Mouse (Mus musculus) lung, adult 2 months (tissue): Measurements from ENCODE around the gene Kat7. TPM values are rescaled to one million over a fixed set of nuclear protein-coding genes. Genes with fewer than 3 reads are reported as not detected.

Source experiments
- DNase-seq: peaks from one replicate; pipeline ENCODE4 v3.0.0; 2022
- H3K4me1 ChIP-seq: fragments of 200-500 bp; 2 replicates; pipeline ENCODE4 v1.6.1; 2011; ENCODE audit warnings: low read length; ENCODE audit not compliant: control insufficient read depth, insufficient read depth
- H3K4me3 ChIP-seq: fragments of 200-500 bp; replicated peaks from 2 replicates; pipeline ENCODE3; 2011; ENCODE audit warnings: low read depth, mild to moderate bottlenecking, control low read depth, low read length; ENCODE audit errors: extremely low read depth
- CTCF ChIP-seq: fragments of 200-500 bp; IDR thresholded peaks from 2 replicates; pipeline ENCODE4 v1.5.1; 2011; ENCODE audit warnings: mild to moderate bottlenecking, low read length, control low read depth; ENCODE audit not compliant: insufficient read depth
- POLR2A ChIP-seq: fragments of 200-500 bp; IDR thresholded peaks from 2 replicates; pipeline ENCODE4 v1.6.1; 2011; ENCODE audit warnings: low read depth, mild to moderate bottlenecking, control low read depth, low read length, borderline replicate concordance; ENCODE audit errors: extremely low read depth
- WGBS: fragments of 180-500 bp; shearing (Covaris S2); methylation state at CpG from one replicate; pipeline ENCODE4 v1.1.7; 2018; 5-methylcytosine and 5-hydroxymethylcytosine counted together
- polyA plus RNA-seq: library from polyadenylated mRNA; depleted of rRNA; stranded (reverse); fragments of >200 nt; gene quantifications from 2 replicates; pipeline ENCODE4 v1.2.3, GENCODE M21; 2012

Kat7 gene
- polyA plus RNA-seq, 1 experiment = 37.2 TPM

DNA sequence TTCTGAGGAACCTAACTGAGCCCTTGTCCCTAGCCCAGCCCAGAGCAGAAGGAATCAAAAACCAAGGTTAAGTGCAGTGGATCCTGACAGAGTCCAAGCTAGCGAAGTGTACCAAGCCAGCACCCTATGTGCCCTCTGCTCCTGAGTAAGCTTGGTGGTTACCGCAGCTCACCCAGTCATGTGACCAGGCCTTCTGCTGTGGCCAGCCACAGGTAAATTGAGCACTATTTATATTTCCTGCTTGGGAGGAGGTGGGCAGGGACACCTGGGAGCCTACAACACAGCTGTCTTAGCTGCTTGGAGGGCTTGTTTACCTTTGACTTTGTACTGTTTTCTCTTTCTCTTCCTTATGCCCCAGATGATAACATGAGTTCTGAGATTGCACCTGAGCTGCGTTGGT, 40.9 kb upstream of the Kat7 start:
- peaks cover 14% of the 10 kb centered on the region; the same call in 1 of the 2 replicates for H3K4me1 ChIP-seq
- TF ChIP-seq CTCF = no peak
- TF ChIP-seq POLR2A = no peak
- WGBS = 61% methylated on average over 3 of the region's 3 CpGs
- no peak overlapping the region for H3K4me3 ChIP-seq
- DNase-seq = no peak

DNA sequence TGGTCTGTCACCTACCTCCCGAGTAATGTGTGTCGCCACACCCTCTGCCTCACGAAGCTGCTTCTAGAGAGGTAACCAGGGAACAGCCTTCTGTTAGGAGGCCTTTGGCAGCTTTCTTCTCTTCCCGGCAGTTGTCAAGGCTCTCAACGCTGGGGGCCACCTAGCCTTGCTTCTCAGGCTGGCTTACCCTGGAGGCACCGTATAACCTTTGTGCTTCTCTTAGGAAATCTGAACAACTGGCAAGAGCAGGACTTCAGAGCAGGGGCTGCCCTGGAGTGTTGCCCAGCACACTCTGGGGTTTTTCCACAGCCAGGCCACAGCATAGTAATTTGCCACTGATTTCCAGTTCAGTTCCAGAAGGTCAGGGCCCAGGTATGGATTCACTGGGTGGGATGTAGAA, 40.2 kb upstream of the Kat7 start:
- WGBS = 54% methylated on average over 6 of the region's 6 CpGs
- no peak overlapping the region for H3K4me3 ChIP-seq
- TF ChIP-seq POLR2A (no peak), CTCF (no peak)

DNA sequence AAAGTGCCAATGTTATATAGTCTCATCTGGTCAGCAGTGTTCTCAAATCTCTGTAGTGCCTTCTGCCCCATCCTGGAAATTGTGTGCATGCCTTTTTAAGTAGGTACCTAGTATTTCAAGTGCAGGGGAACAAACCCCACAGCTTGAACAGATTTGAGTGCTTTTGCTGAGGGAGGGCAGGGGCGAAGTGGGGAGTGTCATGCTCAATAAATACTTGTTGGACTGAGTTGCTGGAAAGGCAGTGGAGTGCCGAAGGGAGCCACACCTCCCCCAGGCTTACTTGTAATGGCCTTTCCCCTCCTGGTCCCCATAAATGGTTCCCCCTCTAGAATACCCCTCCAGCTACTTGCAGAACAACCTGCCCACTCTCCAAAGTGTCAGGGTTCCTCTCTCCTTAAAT, 34.1 kb upstream of the Kat7 start:
- DNase-seq = no peak
- H3K4me1 ChIP-seq = peaks cover 7% of the 10 kb centered on the region
- TF ChIP-seq CTCF (no peak), POLR2A (no peak)
- H3K4me3 ChIP-seq = no peak overlapping the region
- 50% methylated on average over 2 of the region's 2 CpGs for WGBS

More for the DNA sequence above, 40.2 kb upstream of the Kat7 start:
- DNase-seq = no peak
- H3K4me1 ChIP-seq = peaks cover 12% of the 10 kb centered on the region; the same call in 1 of the 2 replicates

DNA sequence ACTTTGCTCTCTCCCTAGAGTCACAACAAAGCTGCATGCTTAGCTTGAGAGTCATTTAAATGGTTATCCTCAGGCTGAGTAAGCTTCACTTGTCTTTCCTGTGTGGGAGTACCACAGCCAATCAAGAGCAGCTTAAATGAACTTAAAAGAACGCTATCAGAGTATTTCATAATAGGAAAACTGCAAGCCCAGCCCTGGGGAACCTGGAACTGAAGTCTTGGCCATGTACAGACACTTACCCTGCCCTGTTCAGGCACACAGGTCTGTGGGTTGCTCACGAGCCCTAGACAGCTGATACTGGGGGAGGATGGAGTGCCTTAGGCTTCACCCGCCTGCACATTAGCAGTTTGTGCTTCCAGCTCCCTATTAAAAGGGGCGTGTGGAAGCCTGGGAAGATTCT, 33.1 kb upstream of the Kat7 start:
- Histone ChIP-seq H3K4me1 (peaks cover 13% of the 10 kb centered on the region), H3K4me3 (no peak overlapping the region)
- no peak for TF ChIP-seq POLR2A
- TF ChIP-seq CTCF = no peak
- DNase-seq = no peak
- WGBS = 42% methylated on average over 4 of the region's 4 CpGs

- WGBS = 46% methylated on average over 5 of the region's 5 CpGs
- no peak overlapping the region for H3K4me3 ChIP-seq
These were observed 30.6 kb upstream of the Kat7 start for GRCm38 (mm10) chr11:95340664-95341063.

GRCm38 (mm10) chr11:95340259-95340658, 30.2 kb upstream of the Kat7 start:
- Histone ChIP-seq H3K4me1 (peaks cover 13% of the 10 kb centered on the region), H3K4me3 (no peak overlapping the region)
- whole genome bisulfite sequencing = 72% methylated on average over 1 of the region's 1 CpGs
- no peak for TF ChIP-seq CTCF
- TF ChIP-seq POLR2A = no peak
- DNase-seq = no peak

More at GRCm38 (mm10) chr11:95340664-95341063, 30.6 kb upstream of the Kat7 start:
- TF ChIP-seq CTCF (no peak), POLR2A (no peak)
- peaks cover 13% of the 10 kb centered on the region for H3K4me1 ChIP-seq
- no peak for DNase-seq

GRCm38 (mm10) chr11:95339471-95340021, 29.5 kb upstream of the Kat7 start:
- Histone ChIP-seq H3K4me3 (no peak overlapping the region), H3K4me1 (peaks cover 13% of the 10 kb centered on the region)
- WGBS = 27% methylated on average over 14 of the region's 14 CpGs
- TF ChIP-seq POLR2A (no peak), CTCF (no peak)
- DNase-seq = no peak

DNA sequence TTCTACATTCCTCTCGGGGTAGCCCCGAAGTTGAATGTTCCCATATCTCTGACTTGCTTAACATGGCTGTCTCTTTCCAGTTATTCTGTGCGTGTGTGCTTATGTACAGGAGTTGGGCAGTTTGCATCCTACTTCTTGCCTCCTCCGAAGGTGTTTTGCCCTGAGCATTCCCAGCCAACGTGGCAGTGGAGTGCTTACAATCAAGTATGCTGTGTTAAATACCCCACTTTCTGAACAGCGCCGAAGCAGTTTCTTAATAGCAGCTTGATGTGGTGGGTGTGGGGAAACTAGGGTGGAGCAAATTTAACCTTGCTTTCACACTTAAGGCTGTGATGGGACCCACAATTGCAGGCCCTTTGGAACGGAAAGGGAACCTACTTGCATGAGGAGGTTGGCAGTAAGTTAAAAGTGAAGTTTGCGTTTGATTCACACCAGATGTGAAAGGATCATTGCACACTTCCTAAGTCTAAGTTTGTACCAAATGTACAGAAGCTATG, 27.8 kb upstream of the Kat7 start:
- no peak for DNase-seq
- peak overlapping the region; percentile 59 for H3K4me3 ChIP-seq
- H3K4me1 ChIP-seq = peaks cover 7% of the 10 kb centered on the region
- WGBS = 19% methylated on average over 9 of the region's 9 CpGs
- TF ChIP-seq POLR2A (no peak), CTCF (no peak)

GRCm38 (mm10) chr11:95337129-95337813, 27.2 kb upstream of the Kat7 start:
- H3K4me3 ChIP-seq = peak overlapping the region; percentile 59
- DNase-seq = peak; percentile 78
- WGBS = 2% methylated on average over 44 of the region's 50 CpGs
- H3K4me1 ChIP-seq = peaks cover 7% of the 10 kb centered on the region
- TF ChIP-seq POLR2A (no peak), CTCF (no peak)
